Mouse (Mus musculus) 416B (cell line): ENCODE measurements at regions not wholly inside any gene's neighbourhood (a gene's known extent, or its start where the extent isn't known, plus 50 kb on each side); places are given as distances from the start of the nearest gene placed in this dataset.

Source experiments
- DNase-seq: peaks from one replicate; pipeline ENCODE4 v3.0.0; 2011; ENCODE audit warnings: low read depth

DNA sequence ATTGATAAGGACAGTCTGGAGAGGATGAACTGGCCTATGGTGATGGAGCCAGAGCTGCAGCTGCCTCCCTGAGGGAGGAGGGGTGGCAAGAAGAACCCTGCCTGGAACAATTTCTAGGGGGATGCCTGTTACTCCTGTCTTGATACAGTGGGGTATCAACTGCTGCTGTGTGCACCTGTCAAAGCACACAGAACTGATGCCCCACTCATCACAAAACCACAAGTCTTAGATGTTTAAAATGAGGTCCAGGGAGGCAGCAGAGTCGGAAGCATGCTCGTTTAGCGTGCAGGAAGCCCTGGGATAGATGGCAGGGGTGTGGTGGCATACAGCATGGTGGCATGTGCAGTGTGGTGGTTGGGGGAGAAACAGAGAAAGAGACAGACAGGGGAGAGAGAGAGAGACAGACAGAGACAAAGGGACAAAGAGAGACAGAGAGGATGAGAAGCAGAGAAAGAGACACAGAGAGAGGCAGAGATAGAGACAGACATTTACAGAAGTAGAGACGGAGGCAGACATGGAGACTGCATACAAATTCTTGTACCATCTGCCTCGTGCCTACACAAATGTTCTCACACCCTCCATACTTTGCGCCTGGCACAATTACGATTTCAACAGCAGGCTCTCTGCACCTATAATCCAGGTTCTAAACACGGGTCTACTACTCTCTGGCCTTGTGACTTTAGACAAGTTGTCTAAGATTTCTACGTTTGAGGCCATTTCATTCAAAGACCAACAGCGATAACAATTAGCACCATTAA, 242.6 kb downstream of the Cbln4 start:
- DNase-seq: no peak

GRCm38 (mm10) chr2:171799351-171799750, 243.9 kb downstream of the Cbln4 start:
- no peak for DNase-seq

DNA sequence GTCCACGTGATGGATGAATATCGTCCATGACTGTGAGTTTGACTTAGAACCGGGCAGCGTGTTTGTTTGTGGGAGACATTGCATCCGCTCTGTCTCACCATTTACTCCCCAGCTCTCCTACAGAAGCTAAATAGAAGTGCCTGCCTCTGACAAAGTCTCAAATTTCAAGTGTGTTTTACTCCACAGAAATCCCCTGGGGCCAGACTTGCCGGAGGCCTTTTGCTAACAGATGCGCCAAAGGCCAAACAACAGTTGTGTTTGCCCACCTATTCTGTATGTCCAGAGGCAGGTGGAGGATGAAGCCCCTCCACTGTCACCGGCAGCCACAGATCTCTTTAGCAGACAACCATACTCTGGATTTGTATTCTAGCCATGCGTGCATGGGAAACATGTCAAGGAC, 252.6 kb downstream of the Cbln4 start:
- DNase-seq: no peak

DNA sequence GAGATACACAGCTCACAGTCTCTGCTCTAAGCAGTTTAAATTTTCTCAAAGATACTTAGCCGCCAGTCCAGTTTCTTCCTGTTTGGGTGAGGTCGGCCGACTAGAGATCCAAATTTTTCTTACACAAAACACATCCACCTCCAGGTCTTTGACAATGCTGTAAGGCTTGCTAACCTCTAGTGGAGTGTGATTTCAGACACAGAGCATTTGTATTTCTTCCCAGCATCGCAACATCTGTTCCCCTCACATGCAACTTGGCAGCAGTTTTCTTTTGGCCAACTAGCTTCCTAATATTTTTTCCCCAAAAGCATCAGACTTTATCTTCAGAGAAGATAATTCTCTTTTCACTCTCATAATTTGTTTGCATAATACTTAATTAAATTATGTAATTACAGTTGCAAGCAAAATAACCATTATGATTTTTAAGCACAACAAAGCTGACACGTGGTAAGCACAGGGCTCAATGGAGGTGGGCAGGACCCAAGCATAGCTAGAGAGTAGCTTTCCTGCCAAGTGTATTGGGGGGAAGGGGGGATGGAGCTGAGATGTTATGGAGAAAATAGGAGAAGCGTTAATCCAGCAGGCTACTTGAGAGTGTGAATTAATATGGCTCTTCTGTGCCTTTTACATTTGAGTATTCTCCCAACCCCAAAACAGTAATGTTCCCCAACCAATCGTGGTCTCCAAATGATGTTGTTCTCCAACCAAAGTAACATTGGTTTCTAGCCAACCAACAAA, 276.9 kb downstream of the Cbln4 start:
- no peak for DNase-seq

GRCm38 (mm10) chr2:171765071-171765470, 278.2 kb downstream of the Cbln4 start:
- DNase-seq: no peak

GRCm38 (mm10) chr2:171753502-171753901, 289.8 kb downstream of the Cbln4 start:
- no peak for DNase-seq

GRCm38 (mm10) chr2:171747162-171747561, 296.1 kb downstream of the Cbln4 start:
- DNase-seq: no peak

DNA sequence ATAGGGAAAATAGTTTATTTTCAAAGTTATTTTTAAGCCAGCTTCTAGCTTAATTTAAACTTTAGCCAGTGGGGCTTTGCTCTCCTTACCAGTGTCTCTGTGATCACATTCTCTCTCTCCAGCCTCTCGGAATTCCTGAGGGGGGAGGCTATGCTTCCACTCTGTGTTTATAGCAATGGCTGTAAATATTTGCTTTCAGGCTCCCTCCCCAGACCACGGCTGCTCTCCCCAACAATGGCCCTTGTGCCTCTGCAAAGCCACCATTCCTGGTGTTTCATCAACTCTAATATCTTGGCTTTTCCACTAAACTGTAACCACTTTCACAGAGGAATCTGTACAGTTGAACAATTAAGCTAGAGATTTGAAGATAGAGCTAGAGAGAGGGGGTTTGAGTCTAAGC, 300.2 kb downstream of the Cbln4 start:
- no peak for DNase-seq

DNA sequence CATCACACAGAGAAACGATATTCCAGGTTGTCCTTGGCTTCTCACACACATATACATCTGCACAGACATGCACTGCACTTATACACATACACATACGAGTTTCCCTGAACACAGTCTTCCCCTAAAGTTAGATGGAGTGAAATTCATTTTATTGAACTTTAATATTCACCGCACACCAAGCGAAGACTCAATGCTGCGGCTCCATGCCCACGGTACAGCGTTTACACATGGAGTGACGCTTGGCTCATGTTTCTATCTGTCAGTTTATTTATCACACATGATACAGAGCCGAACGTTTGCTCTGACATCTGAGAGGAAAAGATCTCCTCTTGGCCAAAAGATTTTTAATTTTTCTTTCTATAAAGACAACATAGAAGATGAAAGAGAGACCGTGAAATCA, 300.6 kb downstream of the Cbln4 start:
- DNase-seq: no peak

DNA sequence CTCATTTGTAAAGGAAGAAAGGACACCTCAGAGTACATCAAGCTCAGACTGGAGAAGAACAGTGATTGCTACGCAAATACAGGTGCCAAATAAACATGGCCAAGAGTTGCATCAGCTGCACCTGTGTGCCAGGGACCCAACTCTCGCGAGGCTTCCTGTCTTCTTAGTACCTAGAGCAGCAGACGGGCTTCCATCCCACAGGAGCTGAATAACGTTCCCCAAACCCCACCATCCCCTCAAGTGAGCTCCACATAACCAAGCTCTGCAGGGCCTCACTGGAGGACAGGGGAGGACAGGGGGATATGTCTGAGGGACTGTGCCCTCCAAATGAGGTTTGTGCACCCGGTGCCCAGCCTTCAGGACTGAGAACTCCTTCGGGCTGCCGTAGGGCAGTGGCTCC, 305.5 kb downstream of the Cbln4 start:
- no peak for DNase-seq

GRCm38 (mm10) chr2:171735061-171735490, 308.2 kb downstream of the Cbln4 start:
- DNase-seq: no peak

- no peak for DNase-seq
These were observed 308.7 kb downstream of the Cbln4 start for GRCm38 (mm10) chr2:171734634-171734987.

- DNase-seq: no peak
These were observed 309.2 kb downstream of the Cbln4 start for GRCm38 (mm10) chr2:171733965-171734633.

DNA sequence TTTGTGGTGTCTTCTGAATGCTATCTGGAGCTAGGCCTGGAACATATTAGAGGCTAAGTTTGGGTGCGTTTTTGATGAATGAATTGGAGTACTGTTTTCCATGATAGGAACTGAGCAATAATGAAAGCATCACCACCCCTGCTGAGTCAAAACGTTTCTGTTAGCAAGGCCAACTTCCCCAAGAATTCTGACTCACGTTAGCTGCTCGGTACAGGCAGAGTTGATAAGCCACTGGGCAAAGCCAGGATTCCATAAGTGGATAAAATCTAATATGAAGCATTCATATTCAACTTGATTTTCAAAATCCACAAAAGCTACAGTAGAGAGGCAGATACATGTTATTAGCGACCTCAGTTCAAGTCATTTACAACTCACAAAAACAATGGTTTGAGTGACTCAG, 324.0 kb downstream of the Cbln4 start:
- no peak for DNase-seq

DNA sequence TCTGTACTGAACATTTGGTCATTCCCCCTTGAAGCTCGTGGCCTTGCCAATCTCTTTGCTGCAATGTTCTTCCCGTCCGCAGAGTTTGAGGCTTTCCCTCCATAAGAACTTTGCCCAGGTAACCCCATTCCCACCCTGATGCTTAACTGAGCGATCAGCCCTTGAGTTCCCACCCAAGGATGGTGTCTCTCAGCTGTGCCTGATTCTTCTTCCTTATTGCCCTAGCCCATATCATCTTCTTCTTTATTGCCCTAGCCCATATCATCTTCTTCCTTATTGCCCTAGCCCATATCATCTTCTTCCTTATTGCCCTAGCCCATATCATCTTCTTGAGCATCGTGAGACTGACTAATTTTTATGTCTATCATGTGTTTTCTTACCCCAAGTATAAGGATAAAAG, 324.4 kb downstream of the Cbln4 start:
- DNase-seq: no peak

GRCm38 (mm10) chr2:171712816-171713570, 330.3 kb downstream of the Cbln4 start:
- DNase-seq: no peak

DNA sequence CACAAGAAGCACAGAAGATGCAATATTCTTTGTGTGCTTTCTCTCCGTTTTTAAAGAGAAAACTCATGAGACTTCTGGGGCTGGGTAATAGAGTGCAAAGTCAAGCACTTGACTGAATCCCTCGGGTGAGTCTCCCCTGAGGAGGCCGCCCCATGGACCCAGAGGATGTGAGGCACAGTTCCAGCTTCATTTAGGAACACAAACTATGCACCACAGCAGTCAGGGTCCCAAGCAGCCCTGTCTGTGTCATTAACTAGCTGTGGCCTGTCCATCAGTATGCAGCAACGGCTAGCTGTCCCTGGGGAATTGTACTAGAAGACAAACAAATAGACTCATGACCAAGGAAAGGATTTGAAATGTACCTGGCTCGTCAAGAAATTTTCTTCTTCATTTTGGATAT, 349.7 kb downstream of the Cbln4 start:
- no peak for DNase-seq

DNA sequence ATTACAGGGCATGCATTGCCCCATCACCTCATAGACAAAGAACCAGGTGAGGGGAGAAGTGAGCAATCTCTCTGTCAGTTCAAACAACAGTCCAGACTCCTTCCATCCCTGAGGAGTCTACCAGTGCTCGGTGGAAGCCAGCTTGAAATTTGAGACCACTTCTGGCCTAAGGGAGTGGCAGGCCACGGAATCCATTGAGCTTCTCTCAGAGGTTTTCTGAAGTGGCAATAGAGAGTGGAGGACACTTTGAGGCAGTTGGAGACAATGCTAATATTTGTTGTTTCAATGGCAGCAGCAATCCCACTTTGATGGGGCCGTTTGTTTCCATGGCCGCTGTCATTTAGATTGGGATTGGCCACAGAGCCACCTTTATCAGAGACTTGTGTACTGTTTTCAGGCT, 352.5 kb downstream of the Cbln4 start:
- no peak for DNase-seq

DNA sequence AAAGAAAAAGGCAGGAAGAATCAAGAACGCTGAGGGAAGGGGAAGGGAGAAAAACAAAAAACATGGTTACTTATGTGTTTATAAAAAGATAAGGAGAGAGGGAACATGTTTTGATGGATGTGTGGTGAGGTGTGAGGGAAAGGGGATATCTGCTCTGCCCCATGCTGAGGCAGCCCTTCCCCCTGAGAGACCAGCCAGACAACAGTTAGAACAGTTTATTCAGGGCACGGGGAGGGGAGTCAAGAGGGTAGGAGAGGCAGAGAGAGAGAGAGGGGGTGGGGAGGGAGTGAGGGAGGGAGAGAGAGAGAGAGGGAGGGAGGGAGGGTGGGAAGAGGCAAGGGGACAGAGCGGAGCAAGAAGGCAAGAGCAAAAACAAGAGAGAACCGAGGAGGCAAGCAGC, 354.2 kb downstream of the Cbln4 start:
- DNase-seq: no peak

DNA sequence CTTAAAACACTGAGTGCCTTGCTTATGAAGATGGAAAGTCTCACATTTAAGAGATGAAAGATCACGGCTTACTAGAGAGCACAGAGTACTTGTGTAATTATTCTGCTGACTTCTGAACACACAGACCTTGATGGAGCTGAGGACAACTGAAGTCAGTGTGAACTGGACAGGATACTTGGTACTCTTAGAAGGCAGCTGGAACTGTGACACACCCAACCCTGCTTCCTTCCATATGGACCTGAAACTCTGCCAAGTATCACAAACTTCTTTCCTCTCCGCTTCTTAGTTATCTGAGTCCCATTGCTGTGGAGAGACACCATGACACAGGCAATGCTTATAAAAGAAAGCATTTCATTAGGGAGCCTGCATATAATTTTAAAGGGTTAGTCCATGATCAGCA, 365.3 kb downstream of the Cbln4 start:
- DNase-seq: no peak

DNA sequence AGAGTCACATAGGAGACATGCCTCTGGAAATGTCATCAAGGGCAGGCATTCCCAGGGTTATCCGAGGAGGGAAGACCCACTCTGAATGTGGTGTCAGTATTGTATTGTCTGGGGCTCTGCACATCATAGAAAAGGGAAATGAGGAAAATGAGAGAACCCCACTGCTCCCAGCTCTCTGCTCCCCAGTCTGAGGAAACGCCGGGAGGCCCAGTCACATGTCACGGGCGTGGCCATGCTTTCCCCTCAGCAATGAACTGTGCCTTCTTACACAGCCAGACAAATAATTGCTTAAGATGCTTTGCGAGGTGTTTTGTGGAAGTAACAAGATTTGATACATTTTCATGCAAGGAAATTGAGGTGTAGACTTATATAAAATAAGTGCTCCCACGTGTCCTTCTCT, 366.1 kb downstream of the Cbln4 start:
- DNase-seq: no peak

DNA sequence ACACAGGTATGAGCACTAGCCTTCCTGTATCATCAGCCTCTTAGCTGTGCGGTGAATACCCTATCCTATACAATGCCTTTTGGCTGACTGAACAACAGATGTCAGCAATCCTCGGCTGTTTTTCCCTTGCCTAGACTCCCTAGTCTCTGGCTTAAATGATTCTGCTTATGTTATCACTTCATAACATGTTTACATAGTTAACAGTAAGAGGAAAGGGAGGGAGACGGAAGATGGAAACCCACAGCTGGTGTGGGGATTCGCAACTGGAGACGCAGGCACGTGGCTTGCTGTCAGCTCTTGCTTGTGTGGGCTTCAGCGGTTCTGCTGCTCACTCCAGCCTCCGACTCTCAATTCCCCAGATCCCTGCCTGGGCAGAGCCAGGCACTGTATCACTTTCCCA, 367.2 kb downstream of the Cbln4 start:
- no peak for DNase-seq

GRCm38 (mm10) chr2:171675411-171675810, 367.9 kb downstream of the Cbln4 start:
- no peak for DNase-seq
